Mouse (Mus musculus): ENCODE data around the gene Psg19. TPM values are rescaled to one million over a fixed set of nuclear protein-coding genes. Genes with fewer than 3 reads are reported as not detected.
"Not testable (repeated sequence)": the region's sequence is repeated elsewhere in the genome, so short reads cannot be mapped to it uniquely, and the experiment has no call there.

Gene Psg19
- total and polyA plus RNA-seq, 2 experiments from 2014 or later: not detected

DNA sequence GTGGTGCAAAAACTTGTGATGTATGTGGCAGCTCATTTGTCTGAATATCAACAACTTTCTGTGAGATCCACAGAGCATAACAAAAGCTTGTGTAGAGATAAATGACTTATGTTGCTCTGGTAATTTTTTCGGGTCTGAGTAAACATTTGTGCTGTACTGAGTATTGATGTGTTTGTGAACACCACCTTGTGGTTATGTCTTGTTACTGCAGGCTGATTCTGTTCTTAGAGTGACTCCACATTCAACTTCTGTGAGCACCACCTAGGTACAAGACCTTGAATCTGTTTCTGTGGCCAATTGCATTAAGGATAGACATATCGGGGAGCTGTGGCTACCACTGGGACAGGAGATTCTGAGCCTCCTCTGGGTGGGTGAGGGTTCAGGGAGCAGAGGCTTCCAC, 17.0 kb downstream of the Psg19 start:
- not testable (repeated sequence) for H3K9ac ChIP-seq; H3K9me3 ChIP-seq (ENCODE audit: low read length); H3K36me3 ChIP-seq (ENCODE audit: insufficient read depth); H3K27ac ChIP-seq (ENCODE audit: low read depth, low read length); H3K4me2 ChIP-seq (ENCODE audit: low read depth); H3K27me3 ChIP-seq (ENCODE audit: insufficient read depth, low read length); H3K4me3 ChIP-seq (ENCODE audit: low read depth, low read length); ATAC-seq; H3K4me1 ChIP-seq (ENCODE audit: insufficient read depth)
- peak; percentile 60 for TF ChIP-seq CTCF (IDR thresholded peaks at IDR 0.05; ENCODE audit: low read depth)
- DNase-seq: peak; percentile 9
- WGBS: 47% methylated on average over 2 of the region's 2 CpGs

DNA sequence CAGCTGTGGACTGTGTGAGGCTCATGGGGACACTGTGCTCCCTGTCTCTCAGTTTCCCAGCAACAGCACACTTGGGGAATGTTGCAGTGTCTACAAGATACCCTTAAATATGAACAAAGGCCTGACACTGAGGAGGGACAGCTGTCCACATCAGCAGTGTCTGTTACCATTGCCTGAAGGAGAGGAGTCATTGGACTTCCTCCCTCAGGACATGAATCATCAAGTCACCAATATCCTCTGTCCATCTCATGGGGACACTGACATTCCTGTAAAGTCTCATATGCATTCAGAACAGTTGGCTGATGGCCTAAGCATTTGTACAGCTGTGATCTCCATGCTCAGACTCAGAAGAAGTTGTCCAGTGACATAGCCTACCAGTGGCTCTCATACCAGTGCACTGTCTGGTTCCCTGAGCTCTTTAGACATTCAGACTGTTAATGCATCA, 19.0 kb downstream of the Psg19 start:
- no peak overlapping the region for H3K4me2 ChIP-seq (ENCODE audit: low read depth)
- ATAC-seq: no peak
- no peak overlapping the region for H3K4me3 ChIP-seq (ENCODE audit: low read depth, low read length)
- no peak overlapping the region for H3K27ac ChIP-seq (ENCODE audit: low read depth, low read length)
- DNase-seq: no peak
- H3K27me3 ChIP-seq (ENCODE audit: insufficient read depth, low read length): no peaks in the 10 kb centered on the region
- no peak for TF ChIP-seq CTCF (IDR thresholded peaks at IDR 0.05; ENCODE audit: low read depth)
- H3K9ac ChIP-seq: no peak overlapping the region
- H3K9me3 ChIP-seq (ENCODE audit: low read length): no peaks in the 10 kb centered on the region
- H3K4me1 ChIP-seq (ENCODE audit: insufficient read depth): no peaks in the 10 kb centered on the region
- H3K36me3 ChIP-seq (ENCODE audit: insufficient read depth): no peaks in the 10 kb centered on the region

DNA sequence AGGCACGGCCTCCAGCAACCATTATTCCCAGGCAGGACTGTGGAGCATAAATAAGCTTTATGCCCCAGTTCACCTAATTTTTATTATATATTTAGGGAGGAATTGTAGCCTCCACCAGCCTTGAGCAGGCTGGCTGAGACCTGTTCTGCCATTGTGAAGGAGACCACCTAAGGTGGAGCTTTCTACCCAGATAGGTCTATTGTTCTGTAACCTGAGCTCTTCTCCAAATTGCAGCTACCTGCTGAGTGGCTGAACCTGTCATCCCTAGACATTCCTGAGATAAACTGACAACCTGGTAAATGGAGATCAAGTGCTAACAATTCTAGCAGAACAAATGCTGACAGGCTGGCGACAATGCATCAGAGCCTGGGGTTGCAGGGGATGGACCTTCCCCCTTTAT, 35.4 kb downstream of the Psg19 start:
- H3K36me3 ChIP-seq (ENCODE audit: insufficient read depth); H3K9ac ChIP-seq; H3K9me3 ChIP-seq (ENCODE audit: low read length); DNase-seq; H3K4me1 ChIP-seq (ENCODE audit: insufficient read depth); H3K4me2 ChIP-seq (ENCODE audit: low read depth); H3K27me3 ChIP-seq (ENCODE audit: insufficient read depth, low read length); H3K27ac ChIP-seq (ENCODE audit: low read depth, low read length); H3K4me3 ChIP-seq (ENCODE audit: low read depth, low read length); ATAC-seq: not testable (repeated sequence)
- WGBS: 13% methylated on average over 1 of the region's 2 CpGs

DNA sequence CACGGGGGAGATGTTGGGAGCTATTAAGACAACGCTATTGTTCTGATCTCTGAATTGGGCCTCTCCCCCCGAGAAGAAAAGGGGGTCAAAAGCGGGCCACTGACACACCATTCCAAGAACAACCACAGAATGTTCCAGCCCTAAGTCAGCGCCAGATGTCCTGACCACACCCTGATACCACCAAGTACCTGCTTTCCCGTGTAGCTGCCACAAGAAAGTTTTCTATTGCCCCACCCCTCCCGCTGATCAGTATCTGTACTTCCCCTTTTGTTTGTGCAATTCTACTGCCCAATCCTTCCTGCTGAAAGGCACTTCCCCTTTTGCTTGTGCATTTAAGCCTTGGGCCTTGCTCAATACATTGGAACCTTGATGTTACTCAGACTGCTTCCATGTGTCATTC, 38.2 kb downstream of the Psg19 start:
- not testable (repeated sequence) for H3K27ac ChIP-seq (ENCODE audit: low read depth, low read length); H3K9ac ChIP-seq; DNase-seq; H3K4me2 ChIP-seq (ENCODE audit: low read depth); H3K27me3 ChIP-seq (ENCODE audit: insufficient read depth, low read length); H3K36me3 ChIP-seq (ENCODE audit: insufficient read depth); H3K9me3 ChIP-seq (ENCODE audit: low read length); H3K4me3 ChIP-seq (ENCODE audit: low read depth, low read length); ATAC-seq; H3K4me1 ChIP-seq (ENCODE audit: insufficient read depth)
- WGBS: 92% methylated on average over 7 of the region's 7 CpGs

DNA sequence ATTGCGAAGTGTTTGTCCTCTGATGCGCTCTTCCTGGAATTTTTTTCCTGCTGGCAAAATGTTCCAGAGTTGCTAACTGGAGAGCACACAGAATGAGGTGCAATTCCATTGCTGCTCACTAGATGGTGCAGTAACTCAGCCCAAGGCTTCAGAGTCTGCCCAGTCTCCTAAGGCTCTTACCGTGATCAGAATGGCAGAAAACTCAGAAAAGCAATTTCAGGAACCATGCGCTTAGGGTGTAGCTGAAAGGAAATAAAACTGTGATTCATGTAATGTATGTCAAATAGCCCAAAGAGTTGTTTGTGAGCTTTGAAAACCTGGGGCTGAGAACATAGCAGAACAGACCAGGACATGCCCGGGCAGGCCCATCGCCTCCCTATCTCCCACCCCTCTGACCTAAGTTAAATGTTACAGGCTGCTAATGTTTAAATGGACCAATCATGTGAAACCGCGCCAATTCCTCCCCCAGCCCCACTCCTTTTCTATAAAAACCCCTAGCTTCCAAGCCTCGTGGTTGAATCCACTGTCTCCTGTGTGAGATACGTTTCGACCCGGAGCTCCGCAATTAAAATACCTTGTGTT, 48.3 kb downstream of the Psg19 start:
- H3K9me3 ChIP-seq (ENCODE audit: low read length); H3K4me3 ChIP-seq (ENCODE audit: low read depth, low read length); H3K4me2 ChIP-seq (ENCODE audit: low read depth); H3K9ac ChIP-seq; H3K4me1 ChIP-seq (ENCODE audit: insufficient read depth); H3K27ac ChIP-seq (ENCODE audit: low read depth, low read length); H3K27me3 ChIP-seq (ENCODE audit: insufficient read depth, low read length); H3K36me3 ChIP-seq (ENCODE audit: insufficient read depth): not testable (repeated sequence)
- peak; percentile 88 for DNase-seq
- peak; percentile 95 for TF ChIP-seq CTCF (IDR thresholded peaks at IDR 0.05; ENCODE audit: low read depth)
- 47% methylated on average over 11 of the region's 13 CpGs for WGBS
- peak; percentile 94 for ATAC-seq

DNA sequence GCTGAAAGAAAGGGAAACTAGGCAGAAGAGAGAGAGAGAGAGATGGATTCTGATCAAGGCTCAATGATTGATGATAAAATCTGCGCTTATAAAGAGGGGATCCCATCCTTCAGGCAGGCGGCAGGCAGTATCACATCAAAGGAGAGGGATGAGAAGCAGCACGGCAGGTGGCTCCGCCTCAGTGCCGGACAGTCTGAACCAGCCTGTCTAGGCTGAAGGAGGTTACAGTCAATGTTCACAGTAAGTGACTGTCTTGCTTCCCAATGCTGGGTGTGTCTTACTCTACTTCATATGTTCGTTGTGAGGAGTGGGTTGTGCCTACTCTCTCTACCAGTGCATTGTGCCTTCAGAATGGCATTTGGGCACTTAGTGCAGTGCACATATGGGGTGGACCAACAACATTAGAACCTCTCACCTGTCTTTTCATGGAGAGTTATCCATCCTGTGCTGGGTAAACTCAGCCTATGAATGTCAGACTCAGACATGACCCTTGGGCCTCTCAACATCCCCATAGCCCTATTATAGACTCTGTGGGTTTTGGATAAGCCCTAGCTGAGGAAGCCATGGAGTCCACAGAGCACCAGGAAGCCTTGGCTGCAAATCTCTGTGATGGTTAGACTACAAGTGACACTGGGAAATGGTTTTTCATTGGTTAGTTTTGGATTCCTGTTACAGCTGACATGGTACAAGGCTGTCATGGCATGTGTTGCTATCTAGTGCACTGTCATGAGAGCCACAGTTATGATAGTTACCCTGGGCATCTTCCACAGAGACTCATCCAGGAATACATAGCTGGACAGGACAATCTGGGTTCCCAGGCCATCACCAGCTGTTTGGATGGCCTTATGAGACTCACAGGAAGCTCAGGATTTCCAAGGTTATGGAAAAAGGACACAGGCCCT, 49.1 kb downstream of the Psg19 start:
- DNase-seq (no peak), ATAC-seq (0 out of 2 replicates have a peak, but pooled peaks have one; percentile 12)

GRCm38 (mm10) chr7:18747420-18747819, 50.9 kb downstream of the Psg19 start:
- H3K9me3 ChIP-seq (ENCODE audit: low read length); H3K36me3 ChIP-seq (ENCODE audit: insufficient read depth); H3K27me3 ChIP-seq (ENCODE audit: insufficient read depth, low read length); H3K4me3 ChIP-seq (ENCODE audit: low read depth, low read length); H3K9ac ChIP-seq; DNase-seq; H3K4me1 ChIP-seq (ENCODE audit: insufficient read depth); H3K4me2 ChIP-seq (ENCODE audit: low read depth); ATAC-seq; H3K27ac ChIP-seq (ENCODE audit: low read depth, low read length): not testable (repeated sequence)
- WGBS: 36% methylated on average over 2 of the region's 2 CpGs

More for the DNA sequence above, 49.1 kb downstream of the Psg19 start:
- H3K4me2 ChIP-seq (ENCODE audit: low read depth): no peak overlapping the region
- no peak for TF ChIP-seq CTCF (IDR thresholded peaks at IDR 0.05; ENCODE audit: low read depth)
- no peak overlapping the region for H3K9ac ChIP-seq
- no peaks in the 10 kb centered on the region for H3K36me3 ChIP-seq (ENCODE audit: insufficient read depth)
- H3K9me3 ChIP-seq (ENCODE audit: low read length): no peaks in the 10 kb centered on the region
- no peaks in the 10 kb centered on the region for H3K4me1 ChIP-seq (ENCODE audit: insufficient read depth)
- H3K27ac ChIP-seq (ENCODE audit: low read depth, low read length): no peak overlapping the region
- no peak overlapping the region for H3K4me3 ChIP-seq (ENCODE audit: low read depth, low read length)
- 18% methylated on average over 6 of the region's 6 CpGs for WGBS
- no peaks in the 10 kb centered on the region for H3K27me3 ChIP-seq (ENCODE audit: insufficient read depth, low read length)

Measured in forebrain, postnatal 0 days (tissue).